Mouse (Mus musculus): ENCODE data around the gene Ahsg. TPM values are rescaled to one million over a fixed set of nuclear protein-coding genes. Genes with fewer than 3 reads are reported as not detected.

Ahsg gene
- total and polyA plus RNA-seq, 2 experiments from 2014 or later = 11.1 to 62.1 TPM

GRCm38 (mm10) chr16:22879945-22880595 lies 11.0 kb upstream of the Ahsg start:
- 46% methylated on average over 7 of the region's 7 CpGs for WGBS
- H3K27ac ChIP-seq (ENCODE audit: low read depth) = no peak overlapping the region
- no peaks in the 10 kb centered on the region for H3K4me1 ChIP-seq (ENCODE audit: control insufficient read depth, insufficient read depth)

GRCm38 (mm10) chr16:22880900-22881299 lies 10.2 kb upstream of the Ahsg start:
- Histone ChIP-seq H3K36me3 (replicated peaks; ENCODE audit: control insufficient read depth, insufficient read depth, low read length) (no peaks in the 10 kb centered on the region), H3K27me3 (ENCODE audit: control insufficient read depth, insufficient read depth, low read length) (no peaks in the 10 kb centered on the region), H3K9ac (replicated peaks; ENCODE audit: low read depth, low read length) (no peak overlapping the region), H3K27ac (ENCODE audit: low read depth) (no peak overlapping the region), H3K9me3 (replicated peaks; ENCODE audit: control insufficient read depth, low read length) (no peaks in the 10 kb centered on the region), H3K4me3 (ENCODE audit: low read depth, low read length) (no peak overlapping the region), H3K4me2 (ENCODE audit: low read depth, low read length) (no peak overlapping the region), H3K4me1 (ENCODE audit: control insufficient read depth, insufficient read depth) (no peaks in the 10 kb centered on the region)
- ATAC-seq (ENCODE audit: insufficient read depth, low read depth) (peak; percentile 24), DNase-seq (ENCODE audit: low spot score) (no peak)
- 35% methylated on average over 6 of the region's 6 CpGs for WGBS
- TF ChIP-seq EP300 (IDR thresholded peaks at IDR 0.05; ENCODE audit: low read depth) (no peak), CTCF (IDR thresholded peaks at IDR 0.05; ENCODE audit: low read depth) (no peak)

More at GRCm38 (mm10) chr16:22879945-22880595, 11.0 kb upstream of the Ahsg start:
- TF ChIP-seq CTCF (IDR thresholded peaks at IDR 0.05; ENCODE audit: low read depth) (no peak), EP300 (IDR thresholded peaks at IDR 0.05; ENCODE audit: low read depth) (no peak)
- Histone ChIP-seq H3K27me3 (ENCODE audit: control insufficient read depth, insufficient read depth, low read length) (no peaks in the 10 kb centered on the region), H3K9me3 (replicated peaks; ENCODE audit: control insufficient read depth, low read length) (no peaks in the 10 kb centered on the region), H3K4me2 (ENCODE audit: low read depth, low read length) (no peak overlapping the region), H3K4me3 (ENCODE audit: low read depth, low read length) (no peak overlapping the region), H3K36me3 (replicated peaks; ENCODE audit: control insufficient read depth, insufficient read depth, low read length) (no peaks in the 10 kb centered on the region), H3K9ac (replicated peaks; ENCODE audit: low read depth, low read length) (no peak overlapping the region)
- DNase-seq (ENCODE audit: low spot score) (no peak), ATAC-seq (ENCODE audit: insufficient read depth, low read depth) (no peak; the same call in 1 of the 2 replicates)

- H3K9ac ChIP-seq (replicated peaks; ENCODE audit: low read depth, low read length) = no peak overlapping the region
- TF ChIP-seq CTCF (IDR thresholded peaks at IDR 0.05; ENCODE audit: low read depth) (no peak), EP300 (IDR thresholded peaks at IDR 0.05; ENCODE audit: low read depth) (no peak)
- DNase-seq (ENCODE audit: low spot score) (peak; percentile 46), ATAC-seq (ENCODE audit: insufficient read depth, low read depth) (peak; percentile 26; the same call in 1 of the 2 replicates)
- H3K27me3 ChIP-seq (ENCODE audit: control insufficient read depth, insufficient read depth, low read length) = no peaks in the 10 kb centered on the region
- no peaks in the 10 kb centered on the region for H3K36me3 ChIP-seq (replicated peaks; ENCODE audit: control insufficient read depth, insufficient read depth, low read length)
- H3K9me3 ChIP-seq (replicated peaks; ENCODE audit: control insufficient read depth, low read length) = no peaks in the 10 kb centered on the region
- H3K4me1 ChIP-seq (ENCODE audit: control insufficient read depth, insufficient read depth) = no peaks in the 10 kb centered on the region
- 34% methylated on average over 4 of the region's 4 CpGs for WGBS
- H3K4me2 ChIP-seq (ENCODE audit: low read depth, low read length) = no peak overlapping the region
- no peak overlapping the region for H3K4me3 ChIP-seq (ENCODE audit: low read depth, low read length)
- no peak overlapping the region for H3K27ac ChIP-seq (ENCODE audit: low read depth)
Observed at GRCm38 (mm10) chr16:22881487-22881886, 9.6 kb upstream of the Ahsg start.

GRCm38 (mm10) chr16:22883441-22883840 lies 7.6 kb upstream of the Ahsg start:
- 66% methylated on average over 5 of the region's 5 CpGs for WGBS
- Histone ChIP-seq H3K36me3 (replicated peaks; ENCODE audit: control insufficient read depth, insufficient read depth, low read length) (no peaks in the 10 kb centered on the region), H3K9ac (replicated peaks; ENCODE audit: low read depth, low read length) (no peak overlapping the region), H3K9me3 (replicated peaks; ENCODE audit: control insufficient read depth, low read length) (no peaks in the 10 kb centered on the region), H3K4me2 (ENCODE audit: low read depth, low read length) (no peak overlapping the region), H3K27me3 (ENCODE audit: control insufficient read depth, insufficient read depth, low read length) (no peaks in the 10 kb centered on the region), H3K4me3 (ENCODE audit: low read depth, low read length) (no peak overlapping the region), H3K4me1 (ENCODE audit: control insufficient read depth, insufficient read depth) (no peaks in the 10 kb centered on the region), H3K27ac (ENCODE audit: low read depth) (no peak overlapping the region)
- DNase-seq (ENCODE audit: low spot score) (no peak), ATAC-seq (ENCODE audit: insufficient read depth, low read depth) (no peak)
- no peak for TF ChIP-seq CTCF (IDR thresholded peaks at IDR 0.05; ENCODE audit: low read depth)
- no peak for TF ChIP-seq EP300 (IDR thresholded peaks at IDR 0.05; ENCODE audit: low read depth)

- 31% methylated on average over 4 of the region's 4 CpGs for WGBS
- no peak overlapping the region for H3K4me3 ChIP-seq (ENCODE audit: low read depth, low read length)
- no peak for TF ChIP-seq CTCF (IDR thresholded peaks at IDR 0.05; ENCODE audit: low read depth)
- TF ChIP-seq EP300 (IDR thresholded peaks at IDR 0.05; ENCODE audit: low read depth) = no peak
- H3K27me3 ChIP-seq (ENCODE audit: control insufficient read depth, insufficient read depth, low read length) = no peaks in the 10 kb centered on the region
- H3K4me2 ChIP-seq (ENCODE audit: low read depth, low read length) = no peak overlapping the region
- H3K4me1 ChIP-seq (ENCODE audit: control insufficient read depth, insufficient read depth) = no peaks in the 10 kb centered on the region
- ATAC-seq (ENCODE audit: insufficient read depth, low read depth) (no peak), DNase-seq (ENCODE audit: low spot score) (no peak)
- H3K27ac ChIP-seq (ENCODE audit: low read depth) = no peak overlapping the region
- no peak overlapping the region for H3K9ac ChIP-seq (replicated peaks; ENCODE audit: low read depth, low read length)
- no peaks in the 10 kb centered on the region for H3K36me3 ChIP-seq (replicated peaks; ENCODE audit: control insufficient read depth, insufficient read depth, low read length)
- H3K9me3 ChIP-seq (replicated peaks; ENCODE audit: control insufficient read depth, low read length) = no peaks in the 10 kb centered on the region
Observed at GRCm38 (mm10) chr16:22885356-22885755, 5.7 kb upstream of the Ahsg start.

GRCm38 (mm10) chr16:22886726-22887125 lies 4.4 kb upstream of the Ahsg start:
- TF ChIP-seq CTCF (IDR thresholded peaks at IDR 0.05; ENCODE audit: low read depth) (no peak), EP300 (IDR thresholded peaks at IDR 0.05; ENCODE audit: low read depth) (no peak)
- WGBS = 56% methylated on average over 3 of the region's 3 CpGs
- no peaks in the 10 kb centered on the region for H3K27me3 ChIP-seq (ENCODE audit: control insufficient read depth, insufficient read depth, low read length)
- H3K9me3 ChIP-seq (replicated peaks; ENCODE audit: control insufficient read depth, low read length) = no peaks in the 10 kb centered on the region
- DNase-seq (ENCODE audit: low spot score) (no peak), ATAC-seq (ENCODE audit: insufficient read depth, low read depth) (no peak)
- H3K4me1 ChIP-seq (ENCODE audit: control insufficient read depth, insufficient read depth) = no peaks in the 10 kb centered on the region
- H3K4me3 ChIP-seq (ENCODE audit: low read depth, low read length) = no peak overlapping the region
- no peaks in the 10 kb centered on the region for H3K36me3 ChIP-seq (replicated peaks; ENCODE audit: control insufficient read depth, insufficient read depth, low read length)
- no peak overlapping the region for H3K9ac ChIP-seq (replicated peaks; ENCODE audit: low read depth, low read length)
- H3K27ac ChIP-seq (ENCODE audit: low read depth) = no peak overlapping the region
- H3K4me2 ChIP-seq (ENCODE audit: low read depth, low read length) = no peak overlapping the region
